Mouse (Mus musculus): ENCODE data around the gene Gfi1. TPM values are rescaled to one million over a fixed set of nuclear protein-coding genes. Genes with fewer than 3 reads are reported as not detected.

The Gfi1 gene
- total RNA-seq (2022), result not detected

GRCm38 (mm10) chr5:107725435-107726261 lies at the start of gene Gfi1:
Gene Gfi1 (minus strand): TSS chr5:107726036.
- no peak for DNase-seq (ENCODE audit: low spot score in 2 of 2)

DNA sequence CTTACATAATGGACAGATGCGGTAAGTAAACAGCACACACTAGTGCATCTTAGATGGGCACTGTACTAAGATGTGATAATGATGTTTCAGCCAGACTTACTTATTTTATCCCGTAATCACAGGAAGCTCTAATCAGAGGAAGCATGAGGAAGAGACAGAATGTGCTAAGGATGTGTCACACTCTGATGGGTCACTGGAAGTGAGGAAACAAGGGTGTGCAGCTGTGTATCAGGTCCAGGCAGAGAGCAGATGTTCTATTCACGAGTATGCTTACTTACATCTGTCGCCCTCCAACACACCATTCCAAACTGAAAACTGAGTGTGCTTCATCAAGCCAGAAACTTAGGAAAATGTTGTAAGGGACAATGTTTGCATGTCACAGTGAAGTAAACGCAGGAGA lies 46.2 kb upstream of the Gfi1 start:
- DNase-seq (ENCODE audit: low spot score in 2 of 2), result no peak

- DNase-seq (ENCODE audit: low spot score in 2 of 2), result no peak
These were observed 42.4 kb upstream of the Gfi1 start for GRCm38 (mm10) chr5:107768224-107768623.

GRCm38 (mm10) chr5:107765946-107766345 lies 40.1 kb upstream of the Gfi1 start:
- DNase-seq (ENCODE audit: low spot score in 2 of 2), result no peak

- DNase-seq (ENCODE audit: low spot score in 2 of 2), result no peak
These were observed 38.6 kb upstream of the Gfi1 start for GRCm38 (mm10) chr5:107764486-107764885.

GRCm38 (mm10) chr5:107763674-107764073 lies 37.8 kb upstream of the Gfi1 start:
- DNase-seq (ENCODE audit: low spot score in 2 of 2), result no peak

DNA sequence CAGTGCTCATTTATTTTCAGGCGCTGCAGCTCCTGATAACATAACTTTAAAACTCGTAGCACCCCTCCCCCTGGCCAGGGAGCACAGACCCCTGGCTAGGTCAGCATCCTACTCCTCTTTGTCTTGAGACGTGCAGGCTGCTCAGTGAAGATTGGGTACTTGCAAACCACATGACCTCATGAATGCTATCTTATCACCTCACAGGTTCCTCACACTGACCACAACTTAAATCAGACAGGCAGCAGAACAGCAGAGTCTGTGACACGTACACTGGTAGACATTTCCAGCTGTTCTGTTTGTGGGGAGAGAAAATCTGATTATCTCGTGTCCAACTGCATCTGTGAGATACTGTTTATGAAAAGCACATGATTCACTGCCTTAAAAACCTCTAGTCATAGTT lies 33.3 kb upstream of the Gfi1 start:
- no peak for DNase-seq (ENCODE audit: low spot score in 2 of 2)

DNA sequence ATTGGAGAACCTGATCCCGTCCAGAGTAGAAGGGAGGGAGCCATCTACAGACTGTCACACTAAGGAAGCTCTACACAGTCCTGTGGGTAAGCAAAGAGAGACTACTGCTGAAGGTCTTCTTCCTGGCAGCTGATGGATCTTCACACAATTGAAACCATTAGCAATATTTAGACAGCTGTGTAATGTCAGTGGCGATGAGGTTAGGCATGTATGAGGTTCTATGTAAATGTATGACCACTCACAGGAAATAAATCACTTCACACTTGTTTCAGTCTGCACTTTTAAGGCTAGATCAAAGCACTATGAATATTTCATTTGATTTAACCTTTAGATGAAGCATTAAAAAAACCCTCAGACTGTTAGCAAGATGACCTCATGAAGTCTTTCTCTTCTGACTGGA lies 30.2 kb upstream of the Gfi1 start:
- no peak for DNase-seq (ENCODE audit: low spot score in 2 of 2)

DNA sequence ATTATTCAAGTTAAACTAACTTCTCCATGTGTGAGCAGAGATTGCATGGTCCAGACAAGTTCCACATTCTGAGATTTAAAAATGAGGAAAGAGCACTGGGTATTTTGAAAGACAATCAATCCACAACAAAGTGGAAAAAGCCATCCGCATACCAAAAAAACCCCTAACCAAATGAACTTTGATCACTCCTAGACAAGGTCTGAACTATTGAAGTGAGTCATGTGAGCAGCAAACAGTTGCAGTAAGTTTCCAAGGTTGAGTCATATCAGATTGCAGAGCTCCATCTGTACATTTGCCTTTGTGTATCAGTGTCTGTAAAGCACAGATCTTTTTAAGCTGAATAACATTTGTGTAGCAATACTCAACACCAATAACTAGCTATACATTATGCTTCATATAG lies 28.9 kb upstream of the Gfi1 start:
- no peak for DNase-seq (ENCODE audit: low spot score in 2 of 2)

DNA sequence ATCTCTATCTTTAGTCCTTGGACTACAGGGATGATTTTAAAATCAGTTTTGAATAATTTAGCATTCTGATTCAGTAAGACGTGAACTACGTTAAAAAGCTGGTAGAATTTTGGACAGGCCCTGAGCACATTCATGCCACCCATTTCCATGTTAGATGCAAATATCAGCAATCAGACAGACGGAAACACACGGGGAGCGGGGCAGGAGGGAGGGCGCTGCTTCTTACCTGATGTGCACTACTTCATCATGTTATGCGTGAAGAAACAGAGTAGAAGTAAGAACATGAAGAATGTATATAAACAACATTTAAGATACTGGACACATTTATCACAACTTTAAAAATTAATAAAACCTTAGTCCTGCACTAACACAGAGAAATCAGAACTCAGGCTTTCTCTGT lies 27.8 kb upstream of the Gfi1 start:
- no peak for DNase-seq (ENCODE audit: low spot score in 2 of 2)

- no peak for DNase-seq (ENCODE audit: low spot score in 2 of 2)
These were observed 23.5 kb upstream of the Gfi1 start for GRCm38 (mm10) chr5:107749229-107749916.

GRCm38 (mm10) chr5:107739023-107739422 lies 13.2 kb upstream of the Gfi1 start:
- DNase-seq (ENCODE audit: low spot score in 2 of 2), result no peak

GRCm38 (mm10) chr5:107738296-107738695 lies 12.5 kb upstream of the Gfi1 start:
- no peak for DNase-seq (ENCODE audit: low spot score in 2 of 2)

DNA sequence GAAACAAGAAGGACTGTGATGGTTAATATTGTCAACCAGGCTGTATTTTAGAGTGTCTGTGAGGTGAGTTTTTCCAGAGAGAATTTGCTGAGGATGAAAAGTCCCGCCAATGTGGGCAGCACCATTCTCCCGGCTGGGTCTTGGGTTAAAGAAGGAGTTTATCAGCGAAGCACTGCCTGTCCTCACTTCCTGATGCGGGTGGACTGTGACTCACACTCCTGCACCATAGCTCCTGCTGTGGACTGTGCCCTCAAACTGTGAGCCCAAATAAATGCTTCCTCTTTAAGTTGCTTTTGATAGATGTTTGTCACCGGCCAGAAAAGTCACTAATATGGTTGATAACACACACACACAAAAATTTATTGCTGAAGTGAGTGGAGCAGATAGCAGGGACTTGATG lies 10.3 kb upstream of the Gfi1 start:
- DNase-seq (ENCODE audit: low spot score in 2 of 2), result no peak

- DNase-seq (ENCODE audit: low spot score in 2 of 2), result no peak
These were observed 6.0 kb upstream of the Gfi1 start for GRCm38 (mm10) chr5:107731844-107732243.

DNA sequence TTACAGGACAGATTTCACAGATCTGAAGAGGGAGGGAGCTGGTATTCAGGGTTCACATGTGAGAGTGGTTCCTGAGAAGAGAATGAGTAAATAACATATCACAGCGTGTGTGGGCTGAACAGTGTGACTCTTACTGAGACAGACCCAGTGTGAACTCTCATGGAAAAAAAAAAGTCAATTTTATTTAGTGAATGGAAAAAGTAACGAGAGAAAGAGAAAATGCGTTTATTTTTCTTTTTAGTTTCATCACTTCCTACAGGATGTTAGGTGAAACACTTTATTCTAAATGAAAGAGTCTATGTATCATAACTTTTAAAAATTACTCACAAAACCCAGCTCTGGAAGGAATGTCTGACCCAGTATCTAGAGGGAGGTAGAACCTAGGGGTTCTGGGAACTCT lies 5.6 kb upstream of the Gfi1 start:
- no peak for DNase-seq (ENCODE audit: low spot score in 2 of 2)

- no peak for DNase-seq (ENCODE audit: low spot score in 2 of 2)
These were observed 1.2 kb upstream of the Gfi1 start for GRCm38 (mm10) chr5:107727007-107727402.

- DNase-seq (ENCODE audit: low spot score in 2 of 2), result no peak
These were observed 608 bp upstream of the Gfi1 start for GRCm38 (mm10) chr5:107726281-107727006.

GRCm38 (mm10) chr5:107724661-107725434 lies 988 bp downstream of the Gfi1 start:
- DNase-seq (ENCODE audit: low spot score in 2 of 2), result no peak

DNA sequence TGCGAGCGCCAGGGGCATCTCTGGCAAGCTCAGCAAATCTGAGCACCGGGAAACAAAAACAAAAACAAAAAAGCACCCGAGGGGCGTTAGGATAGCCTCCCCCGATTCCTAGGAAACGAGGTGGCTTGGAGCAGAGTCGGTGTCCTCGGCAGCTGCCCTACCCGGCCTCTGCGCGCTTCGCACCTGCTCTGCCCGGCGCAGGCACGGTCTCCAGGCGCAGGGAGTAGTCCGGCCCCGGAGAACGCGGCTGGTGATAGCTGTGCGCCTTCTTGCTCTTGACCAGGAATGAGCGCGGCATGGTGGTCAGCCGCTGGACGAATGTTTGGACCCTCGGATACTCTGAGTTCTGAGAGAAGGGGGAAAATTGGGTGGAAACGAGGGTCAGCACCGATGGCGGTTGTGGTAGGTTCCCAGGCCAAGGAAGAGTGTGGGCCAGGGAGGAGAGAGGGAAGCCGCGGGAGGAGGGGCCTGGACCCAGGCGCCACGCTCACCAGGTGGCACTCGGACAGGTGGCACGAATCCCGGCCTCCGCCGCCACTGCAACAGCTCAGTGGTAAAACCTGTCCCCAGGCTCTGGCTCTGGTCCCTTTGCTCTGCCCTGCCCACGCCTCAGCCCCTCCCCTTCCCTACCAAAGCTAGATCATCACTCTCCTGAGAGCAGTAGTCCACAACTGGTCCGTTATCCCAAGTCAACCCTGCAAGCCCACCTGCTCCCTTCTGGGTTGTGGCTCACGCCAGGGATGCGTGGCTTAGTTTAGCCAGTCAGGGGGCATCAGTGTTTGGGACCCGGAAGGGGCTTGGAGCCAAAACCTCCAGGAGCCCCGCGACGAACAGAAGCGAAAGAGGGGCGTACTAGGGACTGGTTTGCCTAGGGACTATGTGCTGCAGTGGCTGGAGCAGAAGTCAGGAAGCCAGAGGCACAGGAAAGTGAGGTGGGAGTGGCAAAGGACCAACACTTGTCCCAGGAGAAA lies 2.0 kb downstream of the Gfi1 start:
- DNase-seq (ENCODE audit: low spot score in 2 of 2), result no peak
